Mouse (Mus musculus): ENCODE results near the gene Fan1.

DNA sequence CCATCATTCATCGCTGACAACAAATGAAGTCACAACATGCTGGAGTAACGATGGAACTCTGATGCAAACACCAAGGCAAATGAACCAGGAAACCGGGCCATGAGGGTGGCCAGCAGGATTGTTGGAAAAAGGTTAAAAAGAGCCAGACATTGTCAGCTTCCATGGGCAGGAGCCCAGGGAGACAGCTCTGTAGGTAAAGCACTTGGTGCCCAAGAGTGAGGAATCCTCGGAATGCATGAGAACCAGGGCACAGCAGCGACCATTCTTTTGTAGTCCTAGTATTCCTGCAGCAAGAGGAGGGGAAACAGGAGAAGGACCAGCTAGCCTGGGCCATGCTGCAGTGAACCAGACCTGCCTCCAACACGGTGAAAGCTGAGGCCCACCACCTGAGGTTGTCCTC, 15.2 kb downstream of the Fan1 start:
- no peak for TF ChIP-seq CTCF (IDR thresholded peaks at IDR 0.05; ENCODE audit: low read depth)
- no peak for TF ChIP-seq EP300 (IDR thresholded peaks at IDR 0.05; ENCODE audit: low read depth)
